Mouse (Mus musculus): Measurements from ENCODE around the gene Defb35. TPM values are rescaled to one million over a fixed set of nuclear protein-coding genes. Genes with fewer than 3 reads are reported as not detected.
A peak's percentile ranks its signal among the peaks of the same experiment; 100 is the strongest.

Gene Defb35
- polyA plus RNA-seq, 2 experiments: not detected

DNA sequence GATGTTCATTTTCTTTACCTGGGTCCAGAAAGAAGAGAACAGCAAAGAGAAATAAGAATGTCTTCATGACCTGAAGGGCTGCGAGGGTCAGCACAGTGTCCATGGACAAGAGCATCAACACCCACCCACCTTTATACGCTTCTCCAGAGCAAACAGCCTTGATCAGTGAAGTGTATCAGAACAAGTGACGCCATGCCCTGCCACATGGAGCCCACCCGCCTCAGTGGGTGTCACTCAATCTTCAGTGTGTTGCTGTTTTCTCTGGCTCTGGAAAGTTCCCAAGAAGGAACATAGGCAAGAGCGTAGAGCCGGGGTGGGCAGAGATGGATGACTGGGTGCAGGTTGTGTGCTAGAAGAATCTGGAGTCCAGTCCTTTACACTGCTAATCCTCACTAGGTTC, 5.5 kb upstream of the Defb35 start, which contains the start of gene Defb15:
TSS of gene Defb15 (minus strand) at position 101 of the 400 bp plus-strand sequence.
- Histone ChIP-seq H3K9ac (ENCODE audit: low read depth, low read length, severe bottlenecking) (no peak within 1 kb of the TSS), H3K36me3 (ENCODE audit: control insufficient read depth, insufficient read depth, low read length) (no peaks in the 10 kb centered on the region), H3K4me1 (ENCODE audit: control insufficient read depth, insufficient read depth, low read length) (no peaks in the 10 kb centered on the region), H3K27ac (replicated peaks; ENCODE audit: low read depth, low read length) (no peak within 1 kb of the TSS), H3K4me2 (replicated peaks; ENCODE audit: low read depth, low read length, severe bottlenecking) (no peak within 1 kb of the TSS), H3K27me3 (ENCODE audit: control insufficient read depth, insufficient read depth, low read length) (no peaks in the 10 kb centered on the region), H3K4me3 (replicated peaks; ENCODE audit: low read length) (no peak within 1 kb of the TSS), H3K9me3 (ENCODE audit: control insufficient read depth, low read length) (no peaks in the 10 kb centered on the region)
- 95% methylated on average over 6 of the region's 6 CpGs for WGBS
- DNase-seq (ENCODE audit: low spot score) (no peak), ATAC-seq (ENCODE audit: low FRiP score, low read depth) (no peak)
- no peak for TF ChIP-seq POLR2A (IDR thresholded peaks at IDR 0.05; ENCODE audit: borderline replicate concordance, extremely low read depth, insufficient read depth, insufficient read length)

DNA sequence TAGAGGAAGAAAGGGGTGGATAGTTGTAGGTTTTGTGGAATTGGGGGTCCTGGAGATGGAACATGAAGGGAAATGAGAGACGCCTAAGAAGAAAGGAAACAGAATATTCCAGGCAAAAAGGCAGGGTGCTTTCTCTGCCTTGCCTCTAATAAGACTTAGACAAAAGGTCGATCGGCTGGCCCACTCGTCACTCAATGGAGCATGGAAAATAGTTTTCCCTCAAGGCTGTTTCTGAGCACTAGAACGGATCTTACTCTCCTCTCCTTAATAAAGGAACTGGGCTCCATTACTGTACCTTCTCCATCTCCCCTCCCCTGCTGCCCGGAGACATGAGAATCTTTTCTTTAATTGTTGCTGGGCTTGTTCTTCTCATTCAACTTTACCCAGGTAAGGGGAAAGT, 8.3 kb downstream of the Defb35 start, which contains the start of gene Defb13:
TSS of gene Defb13 (plus strand) at position 301 of the 400 bp plus-strand sequence.
- ATAC-seq (ENCODE audit: low FRiP score, low read depth): no peak
- DNase-seq (ENCODE audit: low spot score): no peak
- no peaks in the 10 kb centered on the region for H3K4me1 ChIP-seq (ENCODE audit: control insufficient read depth, insufficient read depth, low read length)
- 80% methylated on average over 6 of the region's 6 CpGs for WGBS
- H3K9me3 ChIP-seq (ENCODE audit: control insufficient read depth, low read length): no peaks in the 10 kb centered on the region
- no peak within 1 kb of the TSS for H3K9ac ChIP-seq (ENCODE audit: low read depth, low read length, severe bottlenecking)
- no peak for TF ChIP-seq POLR2A (IDR thresholded peaks at IDR 0.05; ENCODE audit: borderline replicate concordance, extremely low read depth, insufficient read depth, insufficient read length)
- no peaks in the 10 kb centered on the region for H3K36me3 ChIP-seq (ENCODE audit: control insufficient read depth, insufficient read depth, low read length)
- no peak within 1 kb of the TSS for H3K4me2 ChIP-seq (replicated peaks; ENCODE audit: low read depth, low read length, severe bottlenecking)
- no peaks in the 10 kb centered on the region for H3K27me3 ChIP-seq (ENCODE audit: control insufficient read depth, insufficient read depth, low read length)
- no peak within 1 kb of the TSS for H3K27ac ChIP-seq (replicated peaks; ENCODE audit: low read depth, low read length)
- H3K4me3 ChIP-seq (replicated peaks; ENCODE audit: low read length): no peak within 1 kb of the TSS

DNA sequence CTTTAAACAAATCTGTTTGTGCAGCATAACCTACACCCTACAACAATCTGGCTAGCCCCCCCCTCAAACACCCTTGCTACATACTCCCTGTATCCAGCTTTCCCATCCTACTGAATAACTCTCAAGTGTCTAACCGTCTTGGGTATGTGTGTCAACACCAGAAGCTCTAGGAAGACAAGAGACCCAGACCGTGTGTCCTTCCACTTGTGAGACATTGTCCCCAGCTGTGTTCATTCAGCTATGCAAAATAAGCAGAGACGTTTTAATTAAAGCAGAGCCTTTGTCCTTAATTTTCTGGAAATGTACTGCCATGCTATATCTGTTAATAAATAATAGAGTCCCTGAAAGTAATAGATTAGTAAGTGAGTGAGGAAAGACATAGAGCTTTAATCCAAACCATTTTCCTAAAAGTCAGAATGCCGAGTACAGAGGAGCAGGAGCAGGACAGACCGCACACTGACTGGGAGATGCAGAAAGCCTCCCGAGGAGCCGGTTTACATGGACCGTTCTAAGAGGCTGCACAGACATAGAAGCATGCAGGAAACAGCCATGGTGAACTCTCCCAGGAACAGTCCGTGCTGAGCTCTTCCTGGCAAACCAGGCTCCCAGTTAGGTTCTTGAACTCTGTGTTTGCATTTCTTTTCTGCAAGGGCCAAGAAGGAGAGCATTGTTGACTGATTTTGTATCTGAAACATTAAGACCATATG, 9.3 kb downstream of the Defb35 start:
- no peak overlapping the region for H3K27ac ChIP-seq (replicated peaks; ENCODE audit: low read depth, low read length)
- no peak overlapping the region for H3K4me2 ChIP-seq (replicated peaks; ENCODE audit: low read depth, low read length, severe bottlenecking)
- H3K36me3 ChIP-seq (ENCODE audit: control insufficient read depth, insufficient read depth, low read length): no peaks in the 10 kb centered on the region
- H3K4me1 ChIP-seq (ENCODE audit: control insufficient read depth, insufficient read depth, low read length): no peaks in the 10 kb centered on the region
- no peak overlapping the region for H3K9ac ChIP-seq (ENCODE audit: low read depth, low read length, severe bottlenecking)
- DNase-seq (ENCODE audit: low spot score): no peak
- no peak overlapping the region for H3K4me3 ChIP-seq (replicated peaks; ENCODE audit: low read length)
- TF ChIP-seq POLR2A (IDR thresholded peaks at IDR 0.05; ENCODE audit: borderline replicate concordance, extremely low read depth, insufficient read depth, insufficient read length): no peak
- H3K9me3 ChIP-seq (ENCODE audit: control insufficient read depth, low read length): no peaks in the 10 kb centered on the region
- H3K27me3 ChIP-seq (ENCODE audit: control insufficient read depth, insufficient read depth, low read length): no peaks in the 10 kb centered on the region
- no peak for ATAC-seq (ENCODE audit: low FRiP score, low read depth)
- WGBS: 81% methylated on average over 9 of the region's 9 CpGs

DNA sequence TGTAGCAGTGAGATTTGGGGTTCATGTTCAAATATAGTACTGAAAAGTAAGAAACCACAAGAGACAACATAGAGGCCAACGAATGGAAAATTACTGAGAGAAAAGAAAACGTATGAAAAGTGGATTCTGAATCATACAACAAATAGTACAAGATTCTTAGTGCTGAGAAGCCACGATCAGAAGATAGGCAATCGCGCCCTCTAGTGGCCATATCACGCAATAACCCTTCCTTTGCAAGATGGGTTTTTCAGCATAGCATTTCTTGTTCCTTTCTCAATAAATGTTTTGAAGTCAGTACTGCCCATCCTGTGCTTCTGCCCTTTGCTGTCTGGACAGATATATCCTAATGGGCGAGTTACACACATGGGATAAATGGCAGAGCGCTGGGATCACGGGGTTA, 17.2 kb downstream of the Defb35 start:
- H3K4me3 ChIP-seq (replicated peaks; ENCODE audit: low read length): no peak overlapping the region
- H3K9ac ChIP-seq (ENCODE audit: low read depth, low read length, severe bottlenecking): no peak overlapping the region
- H3K9me3 ChIP-seq (ENCODE audit: control insufficient read depth, low read length): no peaks in the 10 kb centered on the region
- H3K4me2 ChIP-seq (replicated peaks; ENCODE audit: low read depth, low read length, severe bottlenecking): no peak overlapping the region
- ATAC-seq (ENCODE audit: low FRiP score, low read depth) (no peak), DNase-seq (ENCODE audit: low spot score) (peak; percentile 69)
- no peaks in the 10 kb centered on the region for H3K4me1 ChIP-seq (ENCODE audit: control insufficient read depth, insufficient read depth, low read length)
- 6% methylated on average over 9 of the region's 9 CpGs for WGBS
- H3K27me3 ChIP-seq (ENCODE audit: control insufficient read depth, insufficient read depth, low read length): no peaks in the 10 kb centered on the region
- H3K36me3 ChIP-seq (ENCODE audit: control insufficient read depth, insufficient read depth, low read length): no peaks in the 10 kb centered on the region
- H3K27ac ChIP-seq (replicated peaks; ENCODE audit: low read depth, low read length): no peak overlapping the region
- TF ChIP-seq POLR2A (IDR thresholded peaks at IDR 0.05; ENCODE audit: borderline replicate concordance, extremely low read depth, insufficient read depth, insufficient read length): no peak

DNA sequence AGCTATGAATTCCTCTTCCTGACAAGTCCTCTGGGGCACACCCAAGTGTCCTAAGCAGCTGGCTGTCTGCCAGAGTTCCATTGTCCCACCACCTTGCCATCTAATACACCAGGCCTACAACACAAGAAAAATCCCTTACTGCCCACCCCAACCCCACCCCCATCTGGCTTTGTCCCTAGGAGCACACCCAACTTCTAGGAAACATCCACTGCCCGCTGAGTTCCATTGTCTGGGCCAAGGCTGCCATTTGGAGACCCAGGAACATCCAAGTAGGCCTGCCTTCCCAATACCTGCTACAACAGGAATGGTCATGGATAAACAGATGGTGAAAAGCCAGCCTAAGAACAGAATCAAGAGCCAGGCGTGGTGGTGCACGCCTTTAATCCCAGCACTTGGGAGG, 18.2 kb downstream of the Defb35 start:
- no peak for TF ChIP-seq POLR2A (IDR thresholded peaks at IDR 0.05; ENCODE audit: borderline replicate concordance, extremely low read depth, insufficient read depth, insufficient read length)
- no peaks in the 10 kb centered on the region for H3K9me3 ChIP-seq (ENCODE audit: control insufficient read depth, low read length)
- no peaks in the 10 kb centered on the region for H3K36me3 ChIP-seq (ENCODE audit: control insufficient read depth, insufficient read depth, low read length)
- ATAC-seq (ENCODE audit: low FRiP score, low read depth) (no peak), DNase-seq (ENCODE audit: low spot score) (no peak)
- H3K9ac ChIP-seq (ENCODE audit: low read depth, low read length, severe bottlenecking): no peak overlapping the region
- H3K4me3 ChIP-seq (replicated peaks; ENCODE audit: low read length): no peak overlapping the region
- H3K27ac ChIP-seq (replicated peaks; ENCODE audit: low read depth, low read length): no peak overlapping the region
- no peaks in the 10 kb centered on the region for H3K27me3 ChIP-seq (ENCODE audit: control insufficient read depth, insufficient read depth, low read length)
- H3K4me1 ChIP-seq (ENCODE audit: control insufficient read depth, insufficient read depth, low read length): no peaks in the 10 kb centered on the region
- 86% methylated on average over 3 of the region's 3 CpGs for WGBS
- no peak overlapping the region for H3K4me2 ChIP-seq (replicated peaks; ENCODE audit: low read depth, low read length, severe bottlenecking)

All from limb, embryonic 14.5 days (tissue).